Mouse (Mus musculus): Measurements from ENCODE around the gene Rnf220. TPM values are rescaled to one million over a fixed set of nuclear protein-coding genes. Genes with fewer than 3 reads are reported as not detected.

Gene Rnf220
- polyA plus RNA-seq, 1 experiment from 2014 or later, result 102 TPM

GRCm38 (mm10) chr4:117467936-117468335 lies 28.9 kb downstream of the Rnf220 start:
- H3K4me1 ChIP-seq, result peaks cover 37% of the 10 kb centered on the region
- peak overlapping the region; percentile 69 for H3K27ac ChIP-seq (replicated peaks)
- DNase-seq (ENCODE audit: low spot score), result no peak
- H3K9me3 ChIP-seq (replicated peaks), result no peaks in the 10 kb centered on the region
- H3K4me3 ChIP-seq, result no peak overlapping the region
- H3K36me3 ChIP-seq, result peaks cover 39% of the 10 kb centered on the region
- 87% methylated on average over 7 of the region's 7 CpGs for WGBS
- 0 out of 2 replicates have a peak, but pooled peaks cover 7% of the 10 kb centered on the region for H3K27me3 ChIP-seq (ENCODE audit: low read depth, poor library complexity, severe bottlenecking)

- WGBS, result 90% methylated on average over 1 of the region's 1 CpGs
- H3K9me3 ChIP-seq (replicated peaks), result no peaks in the 10 kb centered on the region
- H3K36me3 ChIP-seq, result peaks cover 23% of the 10 kb centered on the region
- no peak overlapping the region for H3K27ac ChIP-seq (replicated peaks)
- H3K4me1 ChIP-seq, result no peaks in the 10 kb centered on the region
- DNase-seq (ENCODE audit: low spot score), result no peak
- H3K27me3 ChIP-seq (ENCODE audit: low read depth, poor library complexity, severe bottlenecking), result no peaks in the 10 kb centered on the region
- H3K4me3 ChIP-seq, result no peak overlapping the region
These were observed 47.7 kb downstream of the Rnf220 start for GRCm38 (mm10) chr4:117449151-117449550.

- Histone ChIP-seq H3K4me1 (no peaks in the 10 kb centered on the region), H3K27me3 (ENCODE audit: low read depth, poor library complexity, severe bottlenecking) (no peaks in the 10 kb centered on the region), H3K4me3 (no peak overlapping the region), H3K9me3 (replicated peaks) (no peaks in the 10 kb centered on the region), H3K36me3 (peaks cover 16% of the 10 kb centered on the region), H3K27ac (replicated peaks) (no peak overlapping the region)
- DNase-seq (ENCODE audit: low spot score), result no peak
- 91% methylated on average over 3 of the region's 3 CpGs for WGBS
These were observed 48.9 kb downstream of the Rnf220 start for GRCm38 (mm10) chr4:117447926-117448325.

DNA sequence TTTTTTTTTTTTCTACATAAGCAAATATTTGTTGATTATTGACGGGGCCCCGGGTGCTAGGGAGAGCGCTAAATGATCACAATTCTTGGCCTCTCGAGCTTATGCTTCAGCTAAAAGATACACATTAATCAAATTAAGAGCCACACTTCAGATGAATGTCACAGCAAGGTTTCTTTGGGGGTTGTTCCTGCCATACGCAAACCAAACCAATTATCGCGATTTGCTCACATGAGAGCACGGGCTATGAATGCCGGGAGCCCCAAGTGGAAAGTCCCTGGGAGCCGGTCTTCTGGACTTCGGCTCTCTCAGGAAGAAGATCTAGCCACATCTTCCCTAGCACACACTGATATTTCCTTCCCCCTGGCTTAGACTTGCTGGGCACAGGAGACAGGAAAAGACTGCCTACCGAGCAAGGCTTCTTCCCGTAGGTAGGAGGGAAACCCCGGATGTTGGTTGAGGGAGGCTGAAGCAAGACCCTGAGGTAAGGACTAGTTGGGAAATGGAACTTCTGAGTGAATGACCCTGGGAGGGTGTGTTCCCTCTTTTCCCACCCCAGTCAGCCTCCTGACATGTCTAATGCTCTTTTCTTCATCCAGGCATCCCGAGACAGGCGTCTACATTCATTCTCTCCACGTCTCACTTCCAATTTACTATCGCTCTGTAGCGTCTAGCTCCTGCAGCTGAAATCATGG lies 51.2 kb downstream of the Rnf220 start:
- no peak for DNase-seq (ENCODE audit: low spot score)
- WGBS, result 92% methylated on average over 19 of the region's 19 CpGs
- H3K4me1 ChIP-seq, result no peaks in the 10 kb centered on the region
- no peak overlapping the region for H3K27ac ChIP-seq (replicated peaks)
- peaks cover 15% of the 10 kb centered on the region for H3K36me3 ChIP-seq
- no peaks in the 10 kb centered on the region for H3K9me3 ChIP-seq (replicated peaks)
- H3K4me3 ChIP-seq, result no peak overlapping the region
- 0 out of 2 replicates have a peak, but pooled peaks cover 7% of the 10 kb centered on the region for H3K27me3 ChIP-seq (ENCODE audit: low read depth, poor library complexity, severe bottlenecking)

- no peak overlapping the region for H3K27ac ChIP-seq (replicated peaks)
- no peak overlapping the region for H3K4me3 ChIP-seq
- no peaks in the 10 kb centered on the region for H3K9me3 ChIP-seq (replicated peaks)
- 92% methylated on average over 3 of the region's 3 CpGs for WGBS
- DNase-seq (ENCODE audit: low spot score), result no peak
- H3K36me3 ChIP-seq, result peaks cover 6% of the 10 kb centered on the region; the same call in 1 of the 2 replicates
- H3K27me3 ChIP-seq (ENCODE audit: low read depth, poor library complexity, severe bottlenecking), result peaks cover 29% of the 10 kb centered on the region
- H3K4me1 ChIP-seq, result peaks cover 7% of the 10 kb centered on the region; the same call in 1 of the 2 replicates
These were observed 57.9 kb downstream of the Rnf220 start for GRCm38 (mm10) chr4:117438919-117439318.

DNA sequence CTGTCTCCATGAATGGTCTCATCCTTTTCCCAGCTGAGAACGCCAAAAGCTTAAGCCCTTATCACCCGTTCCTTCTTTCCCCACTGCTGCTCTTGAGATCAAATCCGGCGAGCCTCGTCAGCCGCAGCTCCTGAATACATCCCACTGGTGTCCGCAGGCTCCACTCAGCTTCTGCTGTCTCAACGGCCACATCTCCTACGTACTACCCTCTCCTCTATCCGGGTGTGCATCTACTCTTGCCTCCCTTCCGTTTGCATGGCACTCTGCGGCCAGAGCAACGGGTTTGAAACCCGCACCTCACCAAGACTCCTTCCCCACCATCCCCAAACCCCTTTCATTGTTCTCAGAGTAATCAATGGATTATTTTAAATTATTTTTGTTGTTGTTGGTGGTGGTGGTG lies 58.8 kb downstream of the Rnf220 start:
- Histone ChIP-seq H3K9me3 (replicated peaks) (no peaks in the 10 kb centered on the region), H3K4me1 (peaks cover 7% of the 10 kb centered on the region; the same call in 1 of the 2 replicates), H3K4me3 (no peak overlapping the region), H3K27ac (replicated peaks) (no peak overlapping the region), H3K36me3 (peaks cover 6% of the 10 kb centered on the region; the same call in 1 of the 2 replicates), H3K27me3 (ENCODE audit: low read depth, poor library complexity, severe bottlenecking) (peaks cover 31% of the 10 kb centered on the region)
- no peak for DNase-seq (ENCODE audit: low spot score)
- 84% methylated on average over 14 of the region's 14 CpGs for WGBS

GRCm38 (mm10) chr4:117436995-117437660 lies 59.7 kb downstream of the Rnf220 start:
- Histone ChIP-seq H3K27ac (replicated peaks) (no peak overlapping the region), H3K27me3 (ENCODE audit: low read depth, poor library complexity, severe bottlenecking) (peaks cover 31% of the 10 kb centered on the region), H3K9me3 (replicated peaks) (no peaks in the 10 kb centered on the region), H3K4me1 (peaks cover 7% of the 10 kb centered on the region; the same call in 1 of the 2 replicates), H3K4me3 (no peak overlapping the region), H3K36me3 (peaks cover 6% of the 10 kb centered on the region; the same call in 1 of the 2 replicates)
- 45% methylated on average over 14 of the region's 14 CpGs for WGBS
- DNase-seq (ENCODE audit: low spot score), result no peak

DNA sequence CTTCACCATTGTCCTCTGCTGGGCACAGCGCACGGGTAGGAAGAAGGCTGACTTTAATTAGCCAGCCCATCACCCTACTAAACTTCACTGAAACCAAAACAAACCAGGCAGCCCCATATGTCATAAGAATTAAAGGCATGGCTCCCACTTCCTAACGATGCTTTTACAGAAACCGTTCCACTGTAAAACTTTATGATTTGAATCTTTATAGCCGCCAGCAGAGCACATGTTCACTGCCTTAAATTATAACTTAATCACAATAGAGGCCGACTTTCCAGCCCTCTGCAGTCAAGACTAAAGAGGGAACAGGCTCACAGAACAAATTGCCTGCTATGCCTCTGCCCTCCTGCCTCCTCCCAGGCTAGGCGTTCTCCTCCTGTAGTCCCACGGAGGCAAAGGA lies 62.5 kb downstream of the Rnf220 start:
- no peak for DNase-seq (ENCODE audit: low spot score)
- Histone ChIP-seq H3K27me3 (ENCODE audit: low read depth, poor library complexity, severe bottlenecking) (peaks cover 46% of the 10 kb centered on the region), H3K36me3 (peaks cover 4% of the 10 kb centered on the region; the same call in 1 of the 2 replicates), H3K4me1 (peaks cover 26% of the 10 kb centered on the region), H3K27ac (replicated peaks) (no peak overlapping the region), H3K4me3 (no peak overlapping the region), H3K9me3 (replicated peaks) (no peaks in the 10 kb centered on the region)
- 77% methylated on average over 8 of the region's 8 CpGs for WGBS

- peaks cover 66% of the 10 kb centered on the region for H3K27me3 ChIP-seq (ENCODE audit: low read depth, poor library complexity, severe bottlenecking)
- 0 out of 2 replicates have a peak, but pooled peaks cover 2% of the 10 kb centered on the region for H3K36me3 ChIP-seq
- WGBS, result 80% methylated on average over 9 of the region's 9 CpGs
- no peaks in the 10 kb centered on the region for H3K9me3 ChIP-seq (replicated peaks)
- H3K27ac ChIP-seq (replicated peaks), result no peak overlapping the region
- DNase-seq (ENCODE audit: low spot score), result no peak
- peaks cover 44% of the 10 kb centered on the region for H3K4me1 ChIP-seq
- no peak overlapping the region for H3K4me3 ChIP-seq
These were observed 67.2 kb downstream of the Rnf220 start for GRCm38 (mm10) chr4:117429604-117430003.

DNA sequence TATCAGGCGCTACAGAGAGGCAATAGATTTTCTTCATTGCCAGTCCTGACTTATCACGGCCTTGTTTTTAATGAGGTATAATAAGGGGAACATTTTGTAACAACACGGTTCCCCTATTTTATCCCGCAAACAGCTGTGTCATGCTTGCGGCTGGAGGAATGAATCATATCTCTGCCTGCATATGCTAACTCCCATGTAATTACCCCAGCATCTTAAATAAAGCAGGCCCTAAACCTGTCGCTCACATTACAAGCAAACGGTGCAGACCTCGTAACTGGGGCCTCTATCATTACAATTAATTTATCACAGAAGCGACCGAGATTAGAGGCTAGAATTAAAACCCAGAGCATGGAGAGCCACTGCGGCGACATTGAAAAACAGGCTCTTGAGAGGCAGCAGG lies 69.3 kb downstream of the Rnf220 start:
- DNase-seq (ENCODE audit: low spot score), result no peak
- Histone ChIP-seq H3K27me3 (ENCODE audit: low read depth, poor library complexity, severe bottlenecking) (peaks cover 64% of the 10 kb centered on the region), H3K9me3 (replicated peaks) (no peaks in the 10 kb centered on the region), H3K36me3 (0 out of 2 replicates have a peak, but pooled peaks cover 2% of the 10 kb centered on the region), H3K4me3 (no peak overlapping the region), H3K4me1 (peaks cover 44% of the 10 kb centered on the region), H3K27ac (replicated peaks) (no peak overlapping the region)
- 76% methylated on average over 12 of the region's 12 CpGs for WGBS

DNA sequence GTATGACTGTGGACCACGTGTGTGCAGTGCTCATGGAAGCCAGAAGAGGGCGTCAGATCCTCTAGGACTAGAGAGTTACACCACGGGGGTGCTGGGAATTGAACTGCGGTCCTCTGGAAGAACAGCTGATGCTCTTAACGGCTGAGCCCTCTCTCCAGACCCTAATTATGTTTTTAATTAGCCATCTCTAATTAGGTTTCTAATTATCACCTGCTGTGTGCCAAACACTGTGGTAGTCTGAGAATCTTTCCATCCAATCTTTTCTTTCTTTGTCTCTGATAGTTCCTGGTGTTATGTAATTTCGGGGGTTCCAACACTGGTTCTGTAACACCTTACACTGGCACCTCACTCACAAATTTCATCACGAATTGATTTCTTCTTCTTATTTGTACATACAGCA lies 75.8 kb downstream of the Rnf220 start:
- peaks cover 70% of the 10 kb centered on the region for H3K27me3 ChIP-seq (ENCODE audit: low read depth, poor library complexity, severe bottlenecking)

GRCm38 (mm10) chr4:117416827-117417226 lies 80.0 kb downstream of the Rnf220 start:
- Histone ChIP-seq H3K27me3 (ENCODE audit: low read depth, poor library complexity, severe bottlenecking) (peaks cover 98% of the 10 kb centered on the region), H3K36me3 (peaks cover 4% of the 10 kb centered on the region), H3K4me1 (peaks cover 62% of the 10 kb centered on the region)

More for the DNA sequence above, 75.8 kb downstream of the Rnf220 start:
- Histone ChIP-seq H3K4me3 (no peak overlapping the region), H3K4me1 (peaks cover 20% of the 10 kb centered on the region), H3K27ac (replicated peaks) (no peak overlapping the region), H3K9me3 (replicated peaks) (no peaks in the 10 kb centered on the region), H3K36me3 (peaks cover 6% of the 10 kb centered on the region)
- DNase-seq (ENCODE audit: low spot score), result no peak
- 92% methylated on average over 7 of the region's 7 CpGs for WGBS

DNA sequence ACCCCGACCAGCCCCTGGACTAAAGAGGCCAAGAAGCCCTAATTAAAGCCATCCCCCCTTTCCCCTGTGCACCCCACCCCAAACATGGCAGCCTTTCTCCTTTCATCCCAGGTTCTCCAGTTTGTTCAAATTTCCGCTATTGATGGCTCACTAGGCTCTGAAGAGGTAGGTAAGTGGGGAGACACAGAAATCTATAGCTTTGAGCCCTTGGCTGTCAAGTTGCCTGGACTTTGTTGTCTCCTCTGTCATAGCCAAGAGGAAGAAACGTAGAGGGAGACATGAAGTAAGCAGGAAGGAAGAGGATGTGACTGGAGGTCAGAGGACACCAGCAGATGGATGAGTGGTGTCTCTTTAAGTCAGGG lies 86.8 kb downstream of the Rnf220 start:
- Histone ChIP-seq H3K36me3 (no peaks in the 10 kb centered on the region), H3K4me3 (peak overlapping the region; percentile 36), H3K27ac (replicated peaks) (peak overlapping the region; percentile 84), H3K9me3 (replicated peaks) (no peaks in the 10 kb centered on the region), H3K4me1 (peaks cover 97% of the 10 kb centered on the region), H3K27me3 (ENCODE audit: low read depth, poor library complexity, severe bottlenecking) (peaks cover 96% of the 10 kb centered on the region)
- WGBS, result 4% methylated on average over 3 of the region's 3 CpGs
- DNase-seq (ENCODE audit: low spot score), result no peak

More at GRCm38 (mm10) chr4:117416827-117417226, 80.0 kb downstream of the Rnf220 start:
- 59% methylated on average over 1 of the region's 1 CpGs for WGBS
- Histone ChIP-seq H3K27ac (replicated peaks) (no peak overlapping the region), H3K4me3 (no peak overlapping the region), H3K9me3 (replicated peaks) (no peaks in the 10 kb centered on the region)
- DNase-seq (ENCODE audit: low spot score), result no peak
